Mouse (Mus musculus) gastrocnemius, postnatal 4 days (tissue): ENCODE data around the gene Gcgr. TPM values are rescaled to one million over a fixed set of nuclear protein-coding genes. Genes with fewer than 3 reads are reported as not detected.
"Not testable (repeated sequence)": the region's sequence is repeated elsewhere in the genome, so short reads cannot be mapped to it uniquely, and the experiment has no call there.

Experiments
- DNase-seq, 2 experiments: peaks; one replicate each; pipeline ENCODE4 v3.0.0; 2021 to 2022; ENCODE audit warnings: low spot score in 2 of 2, mixed read lengths in 2 of 2
- total RNA-seq, 2 experiments: library from RNA; stranded (reverse); gene quantifications; 2 replicates each; pipeline ENCODE4 v1.2.3; 2021

Gcgr gene
- total RNA-seq, 2 experiments from 2014 or later = 0.26 TPM; not detected in 1

DNA sequence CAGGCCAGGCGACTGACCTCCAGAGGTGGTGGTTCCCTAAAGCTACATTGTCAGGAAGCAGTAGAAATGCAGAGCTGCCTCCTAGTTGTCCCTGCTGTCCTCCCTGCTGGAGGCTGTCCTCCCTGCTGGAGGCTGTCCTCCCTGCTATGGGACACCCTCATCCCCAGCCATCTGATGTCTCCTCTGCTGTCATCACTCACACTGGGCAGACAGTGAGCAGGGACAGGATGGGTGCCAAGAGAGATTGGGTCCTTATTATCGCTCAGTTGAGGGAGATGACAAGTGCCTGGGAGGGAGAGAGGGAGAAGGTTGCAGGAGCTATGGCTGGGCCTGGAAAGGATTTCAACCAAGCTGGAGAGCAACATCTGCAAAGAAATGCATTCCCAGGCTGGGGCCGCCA lies 4.6 kb downstream of the Gcgr start:
- DNase-seq = no peak

GRCm38 (mm10) chr11:120535804-120536203 lies 5.3 kb downstream of the Gcgr start:
- DNase-seq = no peak

- DNase-seq = peak; percentile 30 to 47
Measured at GRCm38 (mm10) chr11:120538485-120538884, 8.0 kb downstream of the Gcgr start.

GRCm38 (mm10) chr11:120538955-120539284 lies 8.4 kb downstream of the Gcgr start:
- peak in 1 of 2 experiments; percentile 14 for DNase-seq

- peak; percentile 15 to 16 for DNase-seq
Measured at GRCm38 (mm10) chr11:120539285-120540014, 9.0 kb downstream of the Gcgr start.

- DNase-seq = peak; percentile 15 to 22
Measured at GRCm38 (mm10) chr11:120541907-120542306, 11.4 kb downstream of the Gcgr start.

DNA sequence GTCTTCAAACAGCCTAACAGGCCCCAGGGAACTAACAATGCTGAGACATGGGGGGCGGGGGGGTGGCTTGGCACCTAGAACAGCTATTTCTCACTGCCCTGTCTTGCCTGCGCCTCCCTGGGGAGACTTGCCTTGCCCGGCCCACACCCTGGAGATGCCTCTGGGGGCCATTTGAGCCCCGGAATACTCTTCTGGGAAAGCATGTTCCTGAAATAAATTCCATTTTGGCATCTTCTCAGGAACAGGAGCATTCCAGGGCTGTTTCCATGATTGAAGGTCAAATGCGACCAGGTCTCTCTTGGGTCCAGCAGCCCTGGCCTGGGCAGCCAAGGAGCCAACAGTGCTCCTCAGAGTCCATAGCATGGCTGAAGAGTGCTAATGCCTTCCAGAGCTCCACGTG lies 11.9 kb downstream of the Gcgr start:
- DNase-seq = no peak

GRCm38 (mm10) chr11:120545964-120546363 lies 15.5 kb downstream of the Gcgr start:
- no peak for DNase-seq

DNA sequence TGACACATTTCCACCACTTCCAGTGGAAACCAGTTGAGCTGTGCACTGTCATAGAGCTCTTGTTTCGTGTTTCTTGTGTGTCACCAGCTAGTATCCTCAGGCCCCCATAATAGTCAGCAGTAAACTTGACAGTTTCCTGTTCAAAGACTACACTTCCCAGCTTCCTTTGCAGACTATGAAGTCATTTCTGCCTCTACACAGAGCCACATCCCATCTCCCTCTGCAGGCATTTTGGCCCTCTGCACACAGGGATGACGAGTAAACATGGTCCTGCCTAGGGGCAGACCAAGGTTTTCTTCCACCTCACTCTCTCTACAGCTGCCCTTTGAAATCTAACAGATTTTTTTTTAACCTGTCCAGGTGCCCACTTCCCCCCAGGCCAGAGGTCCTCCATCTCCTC lies 17.0 kb downstream of the Gcgr start:
- no peak for DNase-seq

- no peak for DNase-seq
Measured at GRCm38 (mm10) chr11:120548214-120548613, 17.7 kb downstream of the Gcgr start.

GRCm38 (mm10) chr11:120548786-120549167 lies 18.3 kb downstream of the Gcgr start:
- no peak for DNase-seq

GRCm38 (mm10) chr11:120549168-120549945 lies 18.9 kb downstream of the Gcgr start, which contains the start of gene Mcrip1:
Gene Mcrip1 (minus strand): TSS chr11:120549727.
- DNase-seq = peak; percentile 96 to 97

DNA sequence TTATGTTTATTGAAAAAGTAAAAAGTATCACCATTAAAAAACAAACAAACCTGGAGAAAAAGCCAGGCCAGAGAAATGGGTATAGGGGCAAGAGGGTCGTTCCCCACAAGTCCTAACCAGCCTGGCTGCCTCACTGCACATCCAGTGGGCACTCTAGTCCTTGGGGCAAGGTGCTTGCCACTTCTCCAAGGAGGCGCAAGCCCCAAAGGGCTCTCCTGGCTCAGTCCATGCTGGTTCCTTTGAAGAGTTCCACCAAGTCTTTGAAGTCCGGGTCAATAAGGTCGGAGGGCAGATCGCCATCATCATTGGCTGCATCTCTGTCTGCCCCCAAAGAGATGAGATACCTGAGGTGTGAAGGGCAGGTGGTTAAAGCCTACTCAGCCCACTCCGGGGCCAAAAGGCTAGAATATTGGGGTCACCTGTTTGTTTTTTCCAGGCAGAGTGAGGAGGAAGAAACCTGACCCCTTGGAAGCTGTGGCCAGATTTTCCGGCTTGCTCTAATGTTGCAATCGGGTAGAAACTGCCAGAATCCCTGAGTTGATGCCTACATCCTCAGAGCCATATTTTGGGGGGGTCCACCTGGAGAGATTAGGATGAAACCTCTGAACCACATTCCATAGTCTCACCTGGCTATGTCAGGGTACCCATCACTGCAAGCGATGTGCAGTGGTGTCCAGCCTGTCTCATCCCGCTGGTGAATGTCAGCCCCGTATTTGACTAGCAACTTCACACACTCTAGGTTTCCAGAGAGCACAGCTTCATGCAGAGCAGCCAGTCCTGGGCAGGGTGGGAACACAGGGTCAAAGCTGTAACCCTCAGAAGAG lies 19.7 kb downstream of the Gcgr start:
- DNase-seq = no peak

DNA sequence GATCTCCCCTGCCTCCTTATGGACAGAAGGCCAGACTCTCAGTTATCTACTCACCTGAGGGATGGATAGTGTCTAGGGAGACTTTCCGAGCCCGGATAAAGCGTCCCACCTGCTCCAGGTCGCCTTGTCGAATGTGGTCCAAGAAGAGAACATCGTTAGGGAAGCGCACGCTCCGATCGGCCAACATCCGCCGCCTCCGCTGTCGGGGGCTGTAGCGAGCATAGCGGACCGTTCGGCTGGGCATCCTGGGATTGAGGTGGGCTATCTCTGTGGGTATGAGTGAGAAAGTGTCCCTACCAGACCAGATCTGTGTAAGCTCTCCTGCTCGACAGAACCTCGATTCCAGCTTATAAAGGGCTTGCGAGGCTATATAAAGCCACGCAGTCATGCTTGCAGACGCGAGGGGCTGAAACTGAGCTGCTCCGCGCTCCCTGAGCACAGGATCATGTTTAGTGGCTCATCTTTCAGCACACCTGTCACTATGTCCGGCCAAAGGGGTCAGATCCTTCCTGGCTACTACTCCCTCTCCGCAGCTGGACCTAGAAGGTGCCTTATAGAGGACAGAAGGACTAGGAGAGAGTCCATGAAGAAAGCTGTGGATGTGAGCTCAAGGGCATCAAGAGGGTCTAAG lies 20.4 kb downstream of the Gcgr start, which contains the start of gene Ppp1r27:
TSS of gene Ppp1r27 (minus strand) at position 323 of the 631 bp plus-strand sequence.
- DNase-seq = no peak

- no peak for DNase-seq
Measured at GRCm38 (mm10) chr11:120552736-120553135, 22.2 kb downstream of the Gcgr start.

GRCm38 (mm10) chr11:120554834-120555233 lies 24.3 kb downstream of the Gcgr start:
- DNase-seq = no peak

- no peak for DNase-seq
Measured at GRCm38 (mm10) chr11:120555260-120555659, 24.8 kb downstream of the Gcgr start.

DNA sequence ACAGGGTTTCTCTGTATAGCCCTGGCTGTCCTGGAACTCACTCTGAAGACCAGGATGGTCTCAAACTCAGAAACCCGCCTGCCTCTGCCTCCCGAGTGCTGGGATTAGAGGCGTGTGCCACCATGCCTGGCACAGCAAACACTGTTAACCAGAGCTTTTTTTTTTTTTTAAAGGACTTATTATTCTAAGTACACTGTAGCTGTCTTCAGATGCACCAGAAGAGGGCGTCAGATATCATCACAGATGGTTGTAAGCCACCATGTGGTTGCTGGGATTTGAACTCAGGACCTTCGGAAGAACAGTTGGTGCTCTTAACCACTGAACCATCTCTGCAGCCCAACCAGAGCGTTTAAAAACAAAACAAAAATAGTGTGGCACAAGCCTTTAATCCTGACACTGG lies 28.3 kb downstream of the Gcgr start:
- DNase-seq = not testable (repeated sequence)

DNA sequence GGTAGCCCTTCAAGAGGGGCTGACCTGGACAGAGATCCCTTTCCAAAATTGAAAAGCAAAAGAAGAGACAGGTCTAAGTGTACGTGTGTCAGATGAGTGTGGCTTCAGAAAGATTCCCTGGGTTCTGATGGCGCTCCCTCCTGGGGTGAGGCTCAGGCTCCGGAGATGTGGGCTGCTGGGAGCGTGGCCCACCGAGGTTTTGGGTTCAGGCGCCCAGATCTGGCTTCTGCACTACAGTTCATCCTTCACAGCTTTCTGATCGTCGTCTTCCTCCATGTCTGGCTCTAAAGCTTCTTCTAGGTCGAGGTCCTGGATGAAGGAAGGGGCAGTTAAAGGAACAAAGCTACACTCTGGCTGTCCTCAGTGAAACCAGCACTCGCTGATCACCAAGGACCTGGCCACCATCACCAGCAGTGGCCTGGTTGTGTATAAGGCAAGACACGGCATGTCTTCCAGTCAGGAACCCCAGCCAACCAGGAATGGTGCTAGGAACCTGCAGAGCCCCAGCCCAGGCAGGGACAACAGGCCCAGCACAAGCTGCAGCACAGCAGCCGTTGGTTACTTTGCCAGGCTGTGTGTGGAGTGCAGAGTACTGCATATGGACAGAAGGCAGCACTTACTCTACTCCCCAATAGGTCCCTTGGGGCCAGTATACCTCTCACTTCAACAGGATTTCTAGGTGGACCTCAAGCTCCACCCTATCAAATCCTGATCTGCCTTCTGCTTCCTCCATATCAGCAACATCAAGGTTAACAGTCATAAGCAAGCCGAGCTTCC lies 30.6 kb downstream of the Gcgr start:
- no peak for DNase-seq

- DNase-seq = no peak
Measured at GRCm38 (mm10) chr11:120562949-120563348, 32.5 kb downstream of the Gcgr start.
